Mouse (Mus musculus) layer of hippocampus, postnatal 10 days (tissue): ENCODE measurements around the gene Ssna1. TPM values are rescaled to one million over a fixed set of nuclear protein-coding genes. Genes with fewer than 3 reads are reported as not detected.

Experiments used
- DNase-seq, 2 experiments: peaks; one replicate each; pipeline ENCODE4 v3.0.0; 2021; ENCODE audit warnings: low spot score in 2 of 2
- total RNA-seq, 2 experiments: library from RNA; stranded (reverse); gene quantifications; 2 replicates each; pipeline ENCODE4 v1.2.3; 2021

Ssna1 gene
- total RNA-seq, 2 experiments from 2014 or later, result 77.2 to 83.4 TPM

DNA sequence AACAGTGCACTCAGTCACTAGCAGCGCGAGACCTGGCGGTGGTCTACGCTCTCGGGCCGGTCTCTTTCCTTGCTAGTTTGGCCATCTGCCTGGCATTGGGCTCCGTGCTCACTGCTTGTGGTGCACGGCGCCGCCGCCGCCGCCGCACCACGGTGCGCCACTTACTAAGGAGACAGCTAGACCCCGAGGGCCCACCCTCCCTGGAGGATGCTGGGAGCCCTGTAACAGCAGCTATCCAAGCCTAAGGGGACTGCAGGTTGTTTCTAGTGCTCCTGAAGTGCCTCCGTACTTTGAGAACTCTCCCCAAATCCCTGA, 18.5 kb upstream of the Ssna1 start:
- peak; percentile 59 to 68 for DNase-seq

- peak; percentile 68 to 74 for DNase-seq
Measured at GRCm38 (mm10) chr2:25290101-25290815, 18.0 kb upstream of the Ssna1 start.

DNA sequence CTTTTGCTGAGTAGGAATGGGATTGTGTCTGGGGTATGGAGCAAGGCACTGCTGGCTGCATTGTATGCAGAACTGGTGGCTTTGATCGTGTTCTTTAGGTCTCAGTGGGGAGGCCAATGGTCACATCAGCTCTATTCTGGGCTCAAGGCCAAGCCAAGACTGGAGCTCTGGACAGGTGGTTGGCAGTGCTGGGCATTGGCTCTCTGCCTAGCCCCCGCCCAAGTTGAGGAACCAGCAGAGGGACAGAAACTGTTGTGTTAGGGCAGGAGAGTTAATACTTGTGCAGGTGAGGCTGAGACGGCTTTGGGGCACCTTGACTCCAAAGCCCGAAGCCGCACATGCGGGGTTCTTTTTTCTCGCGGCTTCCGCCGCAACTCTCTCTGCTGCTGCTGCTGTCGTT, 17.4 kb upstream of the Ssna1 start, which contains the start of gene Lrrc26:
Lrrc26 (plus strand) TSS at position 265 of the 400 bp plus-strand sequence.
- peak; percentile 24 to 47 for DNase-seq

GRCm38 (mm10) chr2:25288734-25289345, 16.6 kb upstream of the Ssna1 start:
- no peak for DNase-seq

DNA sequence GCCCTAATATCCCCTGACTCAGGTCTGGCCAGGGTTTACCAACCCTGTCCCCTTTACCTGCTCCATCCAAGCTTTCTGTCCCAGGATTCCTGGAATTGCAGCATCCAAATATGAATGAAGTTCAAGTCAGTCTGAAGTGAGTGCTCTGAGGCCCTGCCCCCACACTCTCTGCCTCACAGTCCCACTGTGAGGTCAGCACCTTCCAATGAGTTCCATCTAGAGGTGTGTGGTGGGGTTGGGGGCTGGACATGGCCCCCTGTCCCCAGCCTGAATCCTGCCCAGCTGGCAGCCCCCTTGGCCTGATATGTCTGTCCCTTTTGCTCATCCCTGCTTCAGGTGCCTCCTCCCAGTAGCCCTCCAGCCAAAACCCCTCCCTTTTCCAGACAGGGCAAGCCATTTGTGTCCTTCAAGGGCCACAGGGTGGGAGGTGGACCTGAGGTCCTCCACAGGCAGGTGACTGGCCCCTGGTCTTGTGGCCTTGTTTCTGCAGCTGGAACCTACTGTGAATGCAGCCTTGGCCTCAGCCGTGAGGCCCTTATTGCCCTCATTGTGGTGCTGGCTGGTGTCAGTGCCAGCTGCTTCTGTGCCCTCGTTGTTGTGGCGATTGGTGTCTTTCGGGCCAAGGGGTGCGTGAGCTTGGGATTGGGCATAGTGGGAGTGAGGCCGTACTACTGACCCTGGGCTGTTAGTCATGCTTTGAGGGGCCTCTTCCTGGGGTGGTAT, 15.8 kb upstream of the Ssna1 start, which contains the start of gene Tmem210:
Tmem210 (plus strand) TSS at position 219 of the 723 bp plus-strand sequence.
- peak in 1 of 2 experiments; percentile 25 for DNase-seq

GRCm38 (mm10) chr2:25286837-25287636, 14.8 kb upstream of the Ssna1 start:
- DNase-seq, result peak; percentile 43 to 53

DNA sequence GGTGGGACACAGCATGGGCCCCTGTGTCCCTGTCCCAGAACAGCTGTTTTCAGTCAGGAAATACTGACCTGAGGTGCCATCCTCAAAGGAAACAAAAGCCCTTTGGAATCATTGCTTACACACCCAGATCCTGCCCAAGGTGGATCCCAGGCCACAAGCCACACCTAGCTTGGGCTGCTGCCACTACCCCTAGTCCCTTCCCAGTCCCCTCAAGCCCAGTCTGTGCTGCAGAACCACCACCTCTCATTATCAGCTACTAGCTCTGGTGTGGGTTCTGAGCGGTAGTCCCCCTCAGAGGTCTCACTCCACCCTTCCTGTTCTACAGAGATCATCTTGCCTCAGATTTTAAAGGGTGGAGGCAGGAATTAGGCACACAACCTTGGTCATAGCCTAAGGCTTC, 14.1 kb upstream of the Ssna1 start:
- DNase-seq, result no peak

DNA sequence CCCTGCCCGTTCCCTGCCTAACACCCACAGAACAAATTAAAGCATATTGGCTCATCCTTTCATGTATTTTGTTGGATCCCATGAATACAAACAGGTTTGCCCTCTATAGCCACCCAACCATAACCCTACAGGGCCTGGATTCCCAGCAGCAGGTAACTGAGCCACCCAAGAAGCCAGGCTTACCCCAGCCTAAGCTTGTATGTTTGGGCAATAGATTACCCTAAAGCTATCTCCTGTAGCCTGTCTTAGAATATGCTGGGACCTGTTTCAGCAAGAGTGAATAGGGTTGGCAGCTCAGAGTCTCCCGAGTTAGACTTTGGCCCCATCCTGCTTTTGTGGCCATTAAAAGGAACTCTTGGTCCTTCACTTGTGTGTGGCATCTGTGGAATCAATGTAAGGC, 13.3 kb upstream of the Ssna1 start:
- DNase-seq, result no peak

DNA sequence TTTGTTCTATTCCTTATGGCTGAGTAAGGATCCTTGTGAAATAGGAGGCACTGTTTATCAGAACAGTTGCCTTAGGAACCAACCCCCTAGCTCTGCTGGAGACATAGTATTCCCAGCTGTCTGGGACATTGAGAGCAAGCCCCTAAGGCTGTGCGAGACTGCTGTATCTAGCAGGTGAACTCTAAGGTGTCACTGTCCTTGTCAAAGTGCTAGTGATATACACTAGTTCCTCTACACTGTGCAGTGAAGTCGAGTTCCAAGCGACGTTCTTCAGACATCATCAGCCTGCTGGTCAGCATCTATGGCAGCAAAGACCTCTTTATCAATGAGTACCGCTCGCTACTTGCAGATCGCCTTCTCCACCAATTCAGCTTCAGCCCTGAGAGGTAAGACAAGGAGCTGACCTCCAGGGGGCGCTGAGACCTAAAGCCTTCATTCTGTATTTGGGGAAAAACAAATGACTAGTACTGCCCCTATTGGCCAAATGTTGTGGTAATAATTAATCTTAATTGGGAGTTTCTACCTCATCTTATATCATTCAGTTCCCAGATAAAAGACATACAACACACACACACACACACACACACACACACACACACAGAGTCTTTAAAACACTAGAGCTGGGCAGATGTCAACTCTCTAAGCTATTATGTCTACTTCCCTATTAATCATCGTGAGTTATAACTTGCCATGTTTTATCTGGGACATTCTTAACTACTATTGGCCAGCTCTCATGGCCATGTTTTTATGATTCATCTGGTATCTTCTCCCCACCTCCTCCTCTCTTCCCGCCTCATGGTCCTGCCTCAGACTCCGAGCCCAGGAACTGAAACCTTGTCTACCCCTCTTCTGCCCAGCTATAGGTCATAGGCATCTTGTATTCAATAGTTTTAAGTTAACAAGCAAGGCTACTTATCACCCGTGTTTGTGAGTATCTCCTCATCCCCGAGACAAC, 7.0 kb upstream of the Ssna1 start:
- DNase-seq, result peak; percentile 88 to 89

DNA sequence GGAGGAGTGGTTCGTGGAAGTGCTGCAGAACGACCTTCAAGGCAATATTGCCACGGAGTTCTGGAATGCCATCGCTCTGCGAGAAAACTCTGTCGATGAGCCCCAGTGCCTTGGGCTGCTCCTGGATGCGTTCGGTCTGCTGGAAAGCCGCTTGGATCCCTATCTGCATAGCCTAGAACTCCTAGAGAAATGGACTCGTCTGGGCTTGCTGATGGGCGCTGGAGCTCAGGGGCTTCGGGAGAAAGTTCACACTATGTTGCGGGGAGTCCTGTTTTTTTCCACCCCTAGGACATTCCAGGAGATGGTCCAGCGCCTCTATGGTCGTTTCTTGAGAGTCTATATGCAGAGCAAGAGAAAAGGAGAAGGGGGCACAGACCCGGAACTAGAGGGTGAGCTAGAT, 772 bp upstream of the Ssna1 start:
- no peak for DNase-seq

DNA sequence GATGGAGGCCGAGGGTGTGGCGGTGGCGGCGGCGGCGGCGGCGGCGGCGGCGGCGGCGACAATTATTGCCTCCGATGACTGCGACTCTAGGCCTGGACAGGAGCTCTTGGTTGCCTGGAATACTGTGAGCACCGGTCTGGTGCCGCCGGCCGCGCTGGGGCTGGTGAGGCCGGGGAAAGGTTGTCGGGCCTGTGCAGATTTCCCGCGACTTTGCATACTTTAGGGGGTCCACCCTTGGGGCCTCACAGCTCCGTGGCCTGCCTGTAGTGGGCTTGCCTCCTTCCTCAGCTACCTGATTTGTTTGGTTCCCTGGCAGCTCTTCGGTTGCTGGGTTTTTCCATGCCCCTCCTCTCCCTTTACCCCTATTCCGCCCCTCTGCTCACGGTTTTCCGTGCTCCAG, 277 bp upstream of the Ssna1 start:
- no peak for DNase-seq

DNA sequence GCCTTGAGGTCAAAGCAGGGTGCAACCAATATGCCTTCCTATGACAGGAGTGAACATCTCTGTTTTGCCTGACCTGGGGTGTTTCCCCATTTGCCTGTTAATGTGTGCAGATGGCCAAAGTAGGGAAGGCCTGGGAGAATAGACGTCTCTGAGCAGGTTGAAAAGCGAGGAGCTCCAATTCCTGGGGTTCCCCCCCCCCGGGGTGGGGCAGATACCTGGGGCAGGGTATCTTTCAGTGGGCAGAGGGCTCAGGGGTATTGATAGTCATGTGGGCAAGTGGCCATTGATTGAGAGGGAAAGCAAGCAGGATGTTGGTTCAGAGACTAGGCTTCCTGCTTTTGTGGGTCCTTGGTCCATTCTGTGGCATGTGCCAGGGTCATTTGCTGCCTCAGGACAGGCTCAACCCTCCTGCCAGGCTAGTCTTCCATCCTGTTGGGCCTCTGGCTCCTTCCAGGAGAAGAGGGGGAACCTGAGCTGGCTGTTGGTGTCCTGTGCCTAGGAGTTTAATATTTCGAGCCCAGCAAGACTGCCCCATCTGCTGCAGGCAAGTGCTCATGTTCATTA, 4.4 kb downstream of the Ssna1 start:
- no peak for DNase-seq

DNA sequence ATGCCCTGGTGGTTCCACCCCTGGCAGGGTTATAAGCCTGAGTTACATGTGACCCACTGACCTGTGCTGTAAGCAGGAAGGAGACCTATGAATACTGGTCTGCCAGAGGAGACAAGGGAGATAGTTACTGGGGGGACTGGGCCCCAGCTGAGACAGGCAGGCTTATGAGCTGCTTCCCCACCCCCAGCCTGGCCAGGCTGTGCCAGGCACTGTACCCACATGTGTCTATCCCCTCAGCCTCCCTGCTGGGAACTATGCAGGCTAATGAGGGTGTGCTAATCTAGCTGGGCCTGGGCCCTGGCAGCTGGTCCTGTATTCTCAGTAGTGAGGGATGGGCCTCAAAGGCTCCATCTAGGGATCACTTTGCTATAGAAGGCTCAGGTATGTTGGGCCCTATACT, 5.0 kb downstream of the Ssna1 start:
- DNase-seq, result no peak

DNA sequence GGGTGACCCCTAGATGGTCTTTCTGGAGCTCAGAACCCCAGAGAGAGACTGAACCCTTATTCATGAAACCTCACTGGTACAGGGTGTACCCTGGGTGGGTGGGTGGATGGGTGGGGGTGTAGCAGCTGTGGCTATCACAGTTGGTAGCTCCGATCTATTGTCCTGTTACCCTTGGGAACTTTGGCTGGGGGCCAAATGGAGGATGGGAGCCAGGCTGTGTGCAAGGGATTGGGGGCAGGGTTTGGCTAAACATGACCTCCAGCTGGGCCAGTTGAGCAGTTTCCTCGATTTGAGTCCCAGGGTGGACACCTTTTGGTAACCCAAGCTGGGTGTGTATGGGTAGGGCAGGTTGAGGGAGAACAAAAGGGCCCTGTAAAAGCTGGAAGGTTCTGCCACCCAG, 5.5 kb downstream of the Ssna1 start:
- DNase-seq, result no peak

DNA sequence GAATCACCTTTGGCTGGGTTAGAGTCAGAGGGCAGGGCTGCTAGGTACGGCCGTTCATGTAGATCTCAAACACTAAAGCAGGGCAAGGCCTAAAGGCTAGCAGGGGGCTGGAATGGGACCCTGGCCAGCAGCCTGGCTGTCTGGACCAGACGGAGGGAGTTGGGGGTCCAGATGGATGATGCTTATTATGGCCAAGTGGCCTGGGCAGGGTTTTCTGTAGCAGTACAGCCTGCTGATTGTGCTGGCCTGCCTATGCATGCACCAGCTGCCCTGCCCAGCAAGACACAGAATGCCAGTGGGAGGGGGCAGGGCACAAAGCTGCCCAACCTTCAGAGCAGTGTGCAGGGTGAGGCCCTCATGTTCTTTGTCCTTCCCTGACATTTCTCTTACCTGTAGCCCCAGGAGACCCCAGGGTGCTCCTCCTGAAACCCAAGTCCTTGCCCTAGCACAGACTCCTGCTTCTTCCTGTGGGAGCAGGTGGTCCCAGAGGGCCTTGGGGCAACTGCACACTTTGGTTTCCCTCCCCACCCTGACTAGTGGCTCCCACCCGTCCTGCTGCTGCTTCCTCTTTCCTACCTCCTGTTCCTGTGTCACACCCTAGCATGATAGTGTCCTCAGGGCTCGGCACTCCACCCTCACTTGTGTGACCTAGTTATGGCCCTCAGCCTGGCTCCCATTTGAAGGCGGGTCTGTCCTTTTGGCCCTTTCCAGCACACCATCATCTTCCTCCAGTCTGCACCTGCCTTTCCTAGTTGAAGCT, 6.2 kb downstream of the Ssna1 start:
- DNase-seq, result no peak

- DNase-seq, result no peak
Measured at GRCm38 (mm10) chr2:25264851-25265250, 7.4 kb downstream of the Ssna1 start.

DNA sequence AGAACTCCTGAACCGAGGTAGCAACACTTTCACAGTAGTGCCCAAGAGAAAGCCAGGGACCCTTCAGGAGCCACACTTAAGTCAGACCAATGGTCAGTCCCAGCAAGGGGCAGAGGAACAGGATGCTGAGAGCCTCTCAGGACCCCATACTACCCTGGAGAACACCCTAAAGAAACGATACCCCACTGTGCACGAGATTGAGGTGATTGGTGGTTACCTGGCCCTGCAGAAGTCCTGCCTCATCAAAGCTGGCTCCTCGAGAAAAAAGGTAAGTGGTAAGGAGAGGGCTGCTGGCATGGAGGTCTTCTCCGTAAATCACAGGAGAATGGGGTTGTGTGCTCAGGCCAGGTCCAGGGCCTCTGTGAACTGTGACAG, 8.0 kb downstream of the Ssna1 start:
- DNase-seq, result no peak

- DNase-seq, result no peak
Measured at GRCm38 (mm10) chr2:25263623-25264285, 8.5 kb downstream of the Ssna1 start.
